Mouse (Mus musculus): Measurements from ENCODE around the gene Cyp26a1.

DNA sequence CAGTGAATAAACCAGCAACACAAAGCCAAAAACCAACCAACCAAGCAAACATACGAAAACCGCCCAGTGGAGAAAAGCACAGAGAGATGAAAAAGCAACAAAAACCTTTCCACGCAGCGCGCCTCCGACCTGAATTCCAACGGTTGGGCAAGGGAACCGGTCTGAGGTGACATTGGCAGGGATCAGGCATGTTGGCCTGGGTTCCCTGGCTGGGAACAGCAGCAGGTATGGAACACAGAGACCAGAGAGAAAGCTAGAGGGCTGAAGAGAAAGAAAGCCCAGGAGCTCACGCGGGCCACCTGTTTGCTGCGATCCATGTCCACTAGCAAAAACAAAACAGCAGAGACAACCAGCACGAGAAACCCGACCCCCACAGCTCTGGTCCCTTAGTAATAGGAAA lies 2.5 kb upstream of the Cyp26a1 start:
- no peak for TF ChIP-seq CTCF (IDR thresholded peaks at IDR 0.05; ENCODE audit: borderline replicate concordance, insufficient read depth, low read depth, low read length)
- TF ChIP-seq POLR2A (IDR thresholded peaks at IDR 0.05; ENCODE audit: borderline replicate concordance, insufficient read depth, low read length) = no peak

Data from cerebellum, adult 2 months (tissue).